Mouse (Mus musculus) spleen, adult 18-20 months (tissue): Measurements from ENCODE around the gene Fam213b.

Experiments
- DNase-seq, 2 experiments: peaks; one replicate each; pipeline ENCODE4 v3.0.0; 2022; ENCODE audit warnings: mixed read lengths in 2 of 2

Fam213b gene

GRCm38 (mm10) chr4:154898506-154899446 is at the start of gene Fam213b:
Fam213b (minus strand) TSS chr4:154899135.
- DNase-seq = peak; percentile 74 to 75

- DNase-seq = no peak
Measured at GRCm38 (mm10) chr4:154948066-154948939, 49.4 kb upstream of the Fam213b start.

GRCm38 (mm10) chr4:154946319-154946718 is 47.4 kb upstream of the Fam213b start:
- DNase-seq = no peak

GRCm38 (mm10) chr4:154944121-154944590 is 45.2 kb upstream of the Fam213b start:
- DNase-seq = peak; percentile 65 to 70

- no peak for DNase-seq
Measured at GRCm38 (mm10) chr4:154943323-154944039, 44.5 kb upstream of the Fam213b start.

- no peak for DNase-seq
Measured at GRCm38 (mm10) chr4:154942632-154943322, 43.8 kb upstream of the Fam213b start.

GRCm38 (mm10) chr4:154941831-154942230 is 42.9 kb upstream of the Fam213b start:
- no peak for DNase-seq

- DNase-seq = no peak
Measured at GRCm38 (mm10) chr4:154940156-154940555, 41.2 kb upstream of the Fam213b start.

- no peak for DNase-seq
Measured at GRCm38 (mm10) chr4:154937746-154938145, 38.8 kb upstream of the Fam213b start.

- no peak for DNase-seq
Measured at GRCm38 (mm10) chr4:154936542-154937255, 37.8 kb upstream of the Fam213b start.

GRCm38 (mm10) chr4:154935788-154936187 is 36.9 kb upstream of the Fam213b start:
- DNase-seq = no peak

- DNase-seq = no peak
Measured at GRCm38 (mm10) chr4:154934800-154935199, 35.9 kb upstream of the Fam213b start.

GRCm38 (mm10) chr4:154933306-154933907 is 34.5 kb upstream of the Fam213b start:
- no peak for DNase-seq

GRCm38 (mm10) chr4:154929088-154929660 is 30.2 kb upstream of the Fam213b start:
- DNase-seq = peak in 1 of 2 experiments; percentile 32

- DNase-seq = no peak
Measured at GRCm38 (mm10) chr4:154928395-154929087, 29.6 kb upstream of the Fam213b start, which contains the start of gene Tnfrsf14. Tnfrsf14 (minus strand) TSS chr4:154928563.

- DNase-seq = peak; percentile 31 to 55
Measured at GRCm38 (mm10) chr4:154927899-154928337, 29.0 kb upstream of the Fam213b start.

- peak in 1 of 2 experiments; percentile 35 for DNase-seq
Measured at GRCm38 (mm10) chr4:154926969-154927898, 28.3 kb upstream of the Fam213b start.

GRCm38 (mm10) chr4:154925413-154925812 is 26.5 kb upstream of the Fam213b start:
- peak in 1 of 2 experiments; percentile 70 for DNase-seq
